Mouse (Mus musculus) midbrain, embryonic 12.5 days (tissue): Measurements from ENCODE around the gene Cox4i2. TPM values are rescaled to one million over a fixed set of nuclear protein-coding genes. Genes with fewer than 3 reads are reported as not detected.
A peak's percentile ranks its signal among the peaks of the same experiment; 100 is the strongest.

ENCODE experiments used
- ATAC-seq: fragments of 200-750 bp; cut with Nextera tagmentation; 2 replicates; pipeline ENCODE4 v1.8.0; 2017; ENCODE audit warnings: low read depth, moderate TSS enrichment, moderate library complexity; ENCODE audit not compliant: low FRiP score
- H3K27ac ChIP-seq: fragments of 300-500 bp; sonication (generic); replicated peaks from 2 replicates; pipeline ENCODE4 v1.5.1; 2016; ENCODE audit warnings: mild to moderate bottlenecking
- H3K27me3 ChIP-seq: fragments of 300-500 bp; sonication (generic); 2 replicates; pipeline ENCODE4 v1.6.1; 2016; ENCODE audit warnings: mild to moderate bottlenecking
- H3K36me3 ChIP-seq: fragments of 300-500 bp; sonication (generic); 2 replicates; pipeline ENCODE4 v1.6.1; 2016
- H3K4me1 ChIP-seq: fragments of 300-500 bp; sonication (generic); 2 replicates; pipeline ENCODE4 v1.6.1; 2016
- H3K4me2 ChIP-seq: fragments of 300-500 bp; sonication (generic); replicated peaks from 2 replicates; pipeline ENCODE4 v1.6.1; 2016; ENCODE audit warnings: mild to moderate bottlenecking, moderate library complexity
- H3K4me3 ChIP-seq: fragments of 300-500 bp; sonication (generic); 2 replicates; pipeline ENCODE4 v1.5.1; 2016; ENCODE audit warnings: mild to moderate bottlenecking
- H3K9ac ChIP-seq: fragments of 300-500 bp; sonication (generic); replicated peaks from 2 replicates; pipeline ENCODE4 v1.6.1; 2016; ENCODE audit warnings: mild to moderate bottlenecking, moderate library complexity
- H3K9me3 ChIP-seq: fragments of 300-500 bp; sonication (generic); 2 replicates; pipeline ENCODE4 v1.6.1; 2016; ENCODE audit warnings: mild to moderate bottlenecking
- WGBS: fragments of 180-500 bp; shearing (Covaris S2); methylation state at CpG from one replicate; pipeline ENCODE4 v1.1.7; 2016; 5-methylcytosine and 5-hydroxymethylcytosine counted together
- polyA plus RNA-seq: library from polyadenylated mRNA; unstranded; fragments of >200 nt; fragmentation: Nextera tagmentation; extraction: Ambion mirVana; gene quantifications from 2 replicates; pipeline ENCODE4 v1.2.1, GENCODE M21; 2016

The Cox4i2 gene
- polyA plus RNA-seq, 1 experiment from 2014 or later, result 3.9 TPM

- Histone ChIP-seq H3K36me3 (no peaks in the 10 kb centered on the region), H3K27ac (peak within 1 kb of the TSS; percentile 80), H3K4me3 (peak within 1 kb of the TSS; percentile 63), H3K4me1 (peaks cover 61% of the 10 kb centered on the region), H3K27me3 (peaks cover 17% of the 10 kb centered on the region), H3K4me2 (peak within 1 kb of the TSS; percentile 80), H3K9ac (peak within 1 kb of the TSS; percentile 75), H3K9me3 (no peaks in the 10 kb centered on the region)
- ATAC-seq, result peak; percentile 67
- WGBS, result under 1% methylated on average over 28 of the region's 28 CpGs
Observed at GRCm38 (mm10) chr2:152736090-152736601, 17.8 kb upstream of the Cox4i2 start, which contains the start of gene Id1. Gene Id1, plus strand, starts transcription at chr2:152736251.

GRCm38 (mm10) chr2:152736748-152737147 is 17.2 kb upstream of the Cox4i2 start:
- ATAC-seq, result no peak
- Histone ChIP-seq H3K27ac (peak overlapping the region; percentile 80), H3K9ac (peak overlapping the region; percentile 75), H3K4me3 (peak overlapping the region; percentile 63), H3K27me3 (peaks cover 17% of the 10 kb centered on the region), H3K4me1 (peaks cover 67% of the 10 kb centered on the region), H3K4me2 (peak overlapping the region; percentile 80), H3K36me3 (no peaks in the 10 kb centered on the region), H3K9me3 (no peaks in the 10 kb centered on the region)
- 0% methylated on average over 22 of the region's 22 CpGs for WGBS

- no peak for ATAC-seq
- no peaks in the 10 kb centered on the region for H3K9me3 ChIP-seq
- H3K4me3 ChIP-seq, result peak overlapping the region; percentile 63
- H3K27me3 ChIP-seq, result peaks cover 17% of the 10 kb centered on the region
- peak overlapping the region; percentile 75 for H3K9ac ChIP-seq
- H3K4me1 ChIP-seq, result peaks cover 73% of the 10 kb centered on the region
- WGBS, result 13% methylated on average over 10 of the region's 10 CpGs
- peak overlapping the region; percentile 80 for H3K4me2 ChIP-seq
- H3K27ac ChIP-seq, result peak overlapping the region; percentile 25
- H3K36me3 ChIP-seq, result no peaks in the 10 kb centered on the region
Observed at GRCm38 (mm10) chr2:152737306-152738221, 16.4 kb upstream of the Cox4i2 start.

GRCm38 (mm10) chr2:152738341-152738740 is 15.6 kb upstream of the Cox4i2 start:
- peaks cover 69% of the 10 kb centered on the region for H3K4me1 ChIP-seq
- H3K9ac ChIP-seq, result peak overlapping the region; percentile 75; the same call in 1 of the 2 replicates
- peak overlapping the region; percentile 25 for H3K27ac ChIP-seq

GRCm38 (mm10) chr2:152739031-152739841 is 14.7 kb upstream of the Cox4i2 start:
- Histone ChIP-seq H3K4me1 (peaks cover 67% of the 10 kb centered on the region), H3K9me3 (no peaks in the 10 kb centered on the region), H3K27me3 (peaks cover 13% of the 10 kb centered on the region), H3K9ac (peak overlapping the region; percentile 37), H3K4me3 (peak overlapping the region; percentile 42), H3K4me2 (peak overlapping the region; percentile 80), H3K27ac (peak overlapping the region; percentile 68; the same call in 1 of the 2 replicates), H3K36me3 (no peaks in the 10 kb centered on the region)
- 2% methylated on average over 34 of the region's 36 CpGs for WGBS
- ATAC-seq, result peak; percentile 13

More at GRCm38 (mm10) chr2:152738341-152738740, 15.6 kb upstream of the Cox4i2 start:
- no peaks in the 10 kb centered on the region for H3K36me3 ChIP-seq
- ATAC-seq, result no peak
- peak overlapping the region; percentile 80 for H3K4me2 ChIP-seq
- 58% methylated on average over 2 of the region's 2 CpGs for WGBS
- peaks cover 17% of the 10 kb centered on the region for H3K27me3 ChIP-seq
- no peaks in the 10 kb centered on the region for H3K9me3 ChIP-seq
- H3K4me3 ChIP-seq, result peak overlapping the region; percentile 63

GRCm38 (mm10) chr2:152739842-152740260 is 14.1 kb upstream of the Cox4i2 start:
- Histone ChIP-seq H3K27me3 (peaks cover 12% of the 10 kb centered on the region), H3K4me1 (peaks cover 60% of the 10 kb centered on the region), H3K27ac (no peak overlapping the region), H3K36me3 (no peaks in the 10 kb centered on the region), H3K9me3 (no peaks in the 10 kb centered on the region), H3K4me3 (no peak overlapping the region), H3K4me2 (peak overlapping the region; percentile 80), H3K9ac (no peak overlapping the region)
- ATAC-seq, result no peak
- WGBS, result 18% methylated on average over 3 of the region's 3 CpGs

- Histone ChIP-seq H3K9ac (no peak overlapping the region), H3K27ac (no peak overlapping the region)
Observed at GRCm38 (mm10) chr2:152740490-152740889, 13.5 kb upstream of the Cox4i2 start.

GRCm38 (mm10) chr2:152741153-152742041 is 12.6 kb upstream of the Cox4i2 start:
- H3K4me3 ChIP-seq, result no peak overlapping the region
- peaks cover 9% of the 10 kb centered on the region for H3K27me3 ChIP-seq
- H3K36me3 ChIP-seq, result no peaks in the 10 kb centered on the region
- 59% methylated on average over 14 of the region's 14 CpGs for WGBS
- H3K4me2 ChIP-seq, result 0 out of 2 replicates have a peak overlapping the region, but pooled peaks have one; percentile 4
- H3K9ac ChIP-seq, result no peak overlapping the region
- ATAC-seq, result no peak
- peaks cover 48% of the 10 kb centered on the region for H3K4me1 ChIP-seq
- H3K9me3 ChIP-seq, result no peaks in the 10 kb centered on the region
- H3K27ac ChIP-seq, result peak overlapping the region; percentile 0; the same call in 1 of the 2 replicates

More at GRCm38 (mm10) chr2:152740490-152740889, 13.5 kb upstream of the Cox4i2 start:
- WGBS, result 68% methylated on average over 5 of the region's 5 CpGs
- Histone ChIP-seq H3K4me3 (no peak overlapping the region), H3K36me3 (no peaks in the 10 kb centered on the region), H3K27me3 (peaks cover 12% of the 10 kb centered on the region), H3K4me1 (peaks cover 57% of the 10 kb centered on the region), H3K4me2 (no peak overlapping the region), H3K9me3 (no peaks in the 10 kb centered on the region)
- ATAC-seq, result no peak

GRCm38 (mm10) chr2:152742435-152742834 is 11.5 kb upstream of the Cox4i2 start:
- Histone ChIP-seq H3K4me1 (peaks cover 39% of the 10 kb centered on the region), H3K36me3 (no peaks in the 10 kb centered on the region), H3K4me2 (no peak overlapping the region), H3K4me3 (no peak overlapping the region), H3K27ac (no peak overlapping the region), H3K27me3 (peaks cover 7% of the 10 kb centered on the region), H3K9me3 (no peaks in the 10 kb centered on the region), H3K9ac (no peak overlapping the region)
- WGBS, result 19% methylated on average over 10 of the region's 10 CpGs
- ATAC-seq, result peak; percentile 21; the same call in 1 of the 2 replicates

- no peak overlapping the region for H3K9ac ChIP-seq
- H3K9me3 ChIP-seq, result no peaks in the 10 kb centered on the region
- peaks cover 17% of the 10 kb centered on the region for H3K27me3 ChIP-seq
- peaks cover 13% of the 10 kb centered on the region for H3K4me1 ChIP-seq
- no peak overlapping the region for H3K4me2 ChIP-seq
- ATAC-seq, result no peak
- H3K27ac ChIP-seq, result no peak overlapping the region
- H3K36me3 ChIP-seq, result no peaks in the 10 kb centered on the region
- WGBS, result 63% methylated on average over 17 of the region's 17 CpGs
- H3K4me3 ChIP-seq, result no peak overlapping the region
Observed at GRCm38 (mm10) chr2:152756474-152757393, 2.8 kb downstream of the Cox4i2 start.
